Mouse (Mus musculus) CH12.LX (cell line): ENCODE data around the gene Ddah1. TPM values are rescaled to one million over a fixed set of nuclear protein-coding genes. Genes with fewer than 3 reads are reported as not detected.

Experiments
- DNase-seq: peaks from one replicate; pipeline ENCODE4 v3.0.0-alpha.2; 2013; ENCODE audit errors: extremely low read depth
- H3K27ac ChIP-seq: 2 replicates; pipeline ENCODE4 v1.5.1; 2012; ENCODE audit warnings: low read depth, mild to moderate bottlenecking, control low read depth, moderate library complexity; ENCODE audit not compliant: insufficient read depth
- H3K27me3 ChIP-seq: replicated peaks from 2 replicates; pipeline ENCODE3; 2012; ENCODE audit warnings: inconsistent platforms
- H3K36me3 ChIP-seq, 2 experiments: replicated peaks in 1 of 2; 2 replicates each; pipeline versions ENCODE3 to v1.6.1; 2012; ENCODE audit warnings: inconsistent platforms in 1 of 2, low read length in 1 of 2, mild to moderate bottlenecking in 1 of 2, mixed read lengths in 1 of 2, moderate library complexity in 1 of 2; ENCODE audit not compliant: control insufficient read depth in 1 of 2, insufficient read depth in 1 of 2
- H3K4me1 ChIP-seq, 2 experiments: 2 replicates each; pipeline ENCODE4 v1.6.1; 2012; ENCODE audit warnings: inconsistent platforms in 1 of 2, moderate library complexity in 1 of 2; ENCODE audit not compliant: insufficient read depth in 2 of 2, control insufficient read depth in 1 of 2
- H3K4me2 ChIP-seq: 2 replicates; pipeline ENCODE4 v1.6.1; 2012; ENCODE audit warnings: low read depth, mild to moderate bottlenecking, control low read depth; ENCODE audit not compliant: poor library complexity, insufficient read depth, severe bottlenecking
- H3K4me3 ChIP-seq, 3 experiments: fragments of 150-350 bp in 1 of 3; sonication (generic) in 1 of 3; replicated peaks in 1 of 3; 2 replicates each; pipeline versions ENCODE3 to v1.5.1; 2011 to 2012; ENCODE audit warnings: low read depth in 2 of 3, low read length in 2 of 3, mild to moderate bottlenecking in 2 of 3, moderate library complexity in 2 of 3, control low read depth in 1 of 3, improper control_type of control experiment in 1 of 3, inconsistent platforms in 1 of 3, mixed read lengths in 1 of 3; ENCODE audit not compliant: poor library complexity in 1 of 3
- H3K79me2 ChIP-seq: replicated peaks from 2 replicates; pipeline ENCODE4 v1.6.1; 2012; ENCODE audit warnings: mild to moderate bottlenecking, moderate library complexity; ENCODE audit not compliant: control insufficient read depth, poor library complexity, insufficient read depth, severe bottlenecking; ENCODE audit errors: extremely low read depth
- H3K9ac ChIP-seq: 2 replicates; pipeline ENCODE4 v1.6.1; 2012; ENCODE audit warnings: low read depth, mild to moderate bottlenecking, control low read depth, moderate library complexity; ENCODE audit not compliant: insufficient read depth
- H3K9me3 ChIP-seq: replicated peaks from 2 replicates; pipeline ENCODE3; 2012; ENCODE audit warnings: low read length, inconsistent platforms, mixed read lengths
- CHD2 ChIP-seq: IDR thresholded peaks from 2 replicates; pipeline ENCODE4 v1.6.1; 2011; ENCODE audit warnings: low read length, improper control_type of control experiment
- E2F4 ChIP-seq: IDR thresholded peaks from 2 replicates; pipeline ENCODE4 v1.6.1; 2011; ENCODE audit warnings: low read depth, low read length, improper control_type of control experiment; ENCODE audit not compliant: insufficient replicate concordance
- EP300 ChIP-seq: IDR thresholded peaks from 2 replicates; pipeline ENCODE4 v1.6.1; 2011; ENCODE audit warnings: low read length, improper control_type of control experiment
- ETS1 ChIP-seq: conservative IDR thresholded peaks from 2 replicates; pipeline ENCODE4 v1.6.1; 2012; ENCODE audit warnings: low read depth, mild to moderate bottlenecking, inconsistent platforms, low read length, improper control_type of control experiment, moderate library complexity
- GABPA ChIP-seq: IDR thresholded peaks from 2 replicates; pipeline ENCODE4 v1.6.1; 2012; ENCODE audit warnings: low read depth, low read length, improper control_type of control experiment, inconsistent platforms; ENCODE audit not compliant: insufficient replicate concordance
- HCFC1 ChIP-seq: IDR thresholded peaks from 2 replicates; pipeline ENCODE4 v1.6.1; 2012; ENCODE audit warnings: low read depth, mild to moderate bottlenecking, inconsistent platforms, low read length, improper control_type of control experiment
- JUN ChIP-seq: IDR thresholded peaks from 2 replicates; pipeline ENCODE4 v1.6.1; 2011; ENCODE audit warnings: low read depth, mild to moderate bottlenecking, low read length, improper control_type of control experiment, moderate library complexity; ENCODE audit not compliant: insufficient read depth
- KAT2A ChIP-seq: IDR thresholded peaks from 2 replicates; pipeline ENCODE4 v1.6.1; 2012; ENCODE audit warnings: low read length, improper control_type of control experiment, inconsistent platforms; ENCODE audit not compliant: insufficient replicate concordance
- MAFK ChIP-seq: IDR thresholded peaks from 2 replicates; pipeline ENCODE4 v1.6.1; 2011; ENCODE audit warnings: low read length, improper control_type of control experiment; ENCODE audit not compliant: insufficient replicate concordance
- MAX ChIP-seq: IDR thresholded peaks from 2 replicates; pipeline ENCODE4 v1.6.1; 2011; ENCODE audit warnings: low read length, improper control_type of control experiment
- MEF2A ChIP-seq: IDR thresholded peaks from 2 replicates; pipeline ENCODE4 v1.6.1; 2014; ENCODE audit warnings: low read depth, mild to moderate bottlenecking, inconsistent platforms, low read length, improper control_type of control experiment, borderline replicate concordance
- MXI1 ChIP-seq: IDR thresholded peaks from 2 replicates; pipeline ENCODE4 v1.6.1; 2011; ENCODE audit warnings: mild to moderate bottlenecking, low read depth, low read length, improper control_type of control experiment
- MYC ChIP-seq: IDR thresholded peaks from 2 replicates; pipeline ENCODE4 v1.6.1; 2011; ENCODE audit warnings: low read depth, mild to moderate bottlenecking, improper control_type of control experiment, low read length
- NELFE ChIP-seq: IDR thresholded peaks from 2 replicates; pipeline ENCODE4 v1.6.1; 2011; ENCODE audit warnings: low read depth, low read length, improper control_type of control experiment
- RAD21 ChIP-seq: IDR thresholded peaks from 2 replicates; pipeline ENCODE4 v1.6.1; 2011; ENCODE audit warnings: low read depth, mild to moderate bottlenecking, low read length, improper control_type of control experiment, moderate library complexity
- SIN3A ChIP-seq: IDR thresholded peaks from 2 replicates; pipeline ENCODE4 v1.6.1; 2012; ENCODE audit warnings: low read length, improper control_type of control experiment, inconsistent platforms
- SMC3 ChIP-seq: IDR thresholded peaks from 2 replicates; pipeline ENCODE4 v1.6.1; 2011; ENCODE audit warnings: low read depth, low read length, improper control_type of control experiment
- TCF12 ChIP-seq: IDR thresholded peaks from 2 replicates; pipeline ENCODE4 v1.6.1; 2014; ENCODE audit warnings: low read depth, mild to moderate bottlenecking, inconsistent platforms, low read length, improper control_type of control experiment
- USF1 ChIP-seq: IDR thresholded peaks from 2 replicates; pipeline ENCODE4 v1.6.1; 2014; ENCODE audit warnings: low read depth, mild to moderate bottlenecking, inconsistent platforms, low read length, improper control_type of control experiment
- ZMIZ1 ChIP-seq: IDR thresholded peaks from 2 replicates; pipeline ENCODE4 v1.6.1; 2012; ENCODE audit warnings: low read depth, mild to moderate bottlenecking, inconsistent platforms, low read length, improper control_type of control experiment
- ZNF384 ChIP-seq: IDR thresholded peaks from 2 replicates; pipeline ENCODE4 v1.6.1; 2012; ENCODE audit warnings: low read depth, low read length, improper control_type of control experiment, inconsistent platforms
- dilution Hi-C: fragments of 300-500 bp; cut with MboI; formaldehyde crosslinking; loops from 2 replicates; pipeline ENCODE4 v1.14.3; 2020; ENCODE audit warnings: low sequenced_read_pairs; ENCODE audit not compliant: extremely low pct_unique_long_range_greater_than_20kb, extremely low pct_ligation_motif_present
- in situ Hi-C: fragments of 300-500 bp; cut with MboI; formaldehyde crosslinking; loops from 3 replicates; pipeline ENCODE4 v1.14.3; 2019; ENCODE audit warnings: low sequenced_read_pairs, low pct_ligation_motif_present, low pct_unique_long_range_greater_than_20kb, mixed read lengths
- polyA plus RNA-seq: library from polyadenylated mRNA; unstranded; fragments of >175 nt; gene quantifications from 2 replicates; pipeline ENCODE4 v1.2.1, GENCODE M21; 2012; ENCODE audit warnings: low read depth; ENCODE audit not compliant: insufficient read length
- total RNA-seq, 2 experiments: library from RNA; depleted of rRNA; stranded (reverse); fragments of 300-350 nt in 1 of 2; fragments of >200 nt in 1 of 2; gene quantifications; 2 replicates each; pipeline ENCODE4 v1.2.3; 2012 to 2014

The Ddah1 gene
- total and polyA plus RNA-seq, 3 experiments: not detected

DNA sequence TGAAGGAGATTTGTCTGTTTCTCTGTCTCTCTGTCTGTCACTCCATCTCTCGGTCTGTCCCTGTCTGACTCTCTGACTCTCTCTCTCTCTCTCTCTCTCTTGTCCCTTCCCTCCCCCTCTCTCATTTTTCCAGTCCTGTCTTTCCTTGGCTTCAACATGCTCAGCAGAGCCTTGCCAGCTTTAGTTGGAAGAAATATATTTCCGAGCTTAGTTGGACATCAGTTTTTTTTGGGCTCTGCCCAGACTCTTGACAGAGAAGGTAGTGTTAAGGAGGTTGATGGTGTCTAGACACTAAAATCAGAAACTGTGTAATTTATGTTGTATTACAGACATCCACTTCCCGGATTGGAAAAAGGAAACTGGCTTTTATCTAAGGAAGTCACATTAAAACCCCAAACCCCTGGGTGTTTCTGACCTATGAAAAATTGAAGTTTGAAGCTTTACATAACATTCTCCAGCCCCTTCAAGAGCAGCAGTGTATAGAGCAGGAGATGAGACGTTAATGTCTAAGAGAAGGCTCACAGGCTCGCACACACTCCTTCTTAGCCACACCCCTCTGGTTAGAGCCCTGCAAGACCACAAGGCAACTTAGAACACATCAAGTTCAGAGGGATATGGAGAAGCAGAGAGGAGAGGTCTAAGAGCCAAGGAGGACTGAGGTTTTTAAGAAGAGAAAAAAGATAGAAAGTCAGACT is 21.0 kb downstream of the Ddah1 start:
- Histone ChIP-seq H3K9me3 (no peaks in the 10 kb centered on the region), H3K4me3 (no peak overlapping the region), H3K79me2 (no peaks in the 10 kb centered on the region), H3K4me2 (no peak overlapping the region), H3K9ac (no peak overlapping the region), H3K4me1 (no peaks in the 10 kb centered on the region), H3K27ac (no peak overlapping the region), H3K36me3 (no peaks in the 10 kb centered on the region), H3K27me3 (no peaks in the 10 kb centered on the region)
- in situ Hi-C loops (no loop called here), dilution Hi-C loops (no loop called here)
- no peak for TF ChIP-seq MXI1
- no peak for TF ChIP-seq MEF2A
- TF ChIP-seq TCF12: no peak
- TF ChIP-seq ZMIZ1: no peak
- no peak for TF ChIP-seq MAFK
- no peak for TF ChIP-seq ZNF384
- no peak for TF ChIP-seq NELFE
- TF ChIP-seq EP300: no peak
- TF ChIP-seq MYC: no peak
- no peak for TF ChIP-seq CHD2
- TF ChIP-seq HCFC1: no peak
- no peak for TF ChIP-seq USF1
- no peak for TF ChIP-seq SIN3A
- TF ChIP-seq MAX: no peak
- TF ChIP-seq SMC3: no peak
- no peak for TF ChIP-seq E2F4
- TF ChIP-seq GABPA: no peak
- no peak for TF ChIP-seq ETS1
- no peak for TF ChIP-seq RAD21
- DNase-seq: no peak

DNA sequence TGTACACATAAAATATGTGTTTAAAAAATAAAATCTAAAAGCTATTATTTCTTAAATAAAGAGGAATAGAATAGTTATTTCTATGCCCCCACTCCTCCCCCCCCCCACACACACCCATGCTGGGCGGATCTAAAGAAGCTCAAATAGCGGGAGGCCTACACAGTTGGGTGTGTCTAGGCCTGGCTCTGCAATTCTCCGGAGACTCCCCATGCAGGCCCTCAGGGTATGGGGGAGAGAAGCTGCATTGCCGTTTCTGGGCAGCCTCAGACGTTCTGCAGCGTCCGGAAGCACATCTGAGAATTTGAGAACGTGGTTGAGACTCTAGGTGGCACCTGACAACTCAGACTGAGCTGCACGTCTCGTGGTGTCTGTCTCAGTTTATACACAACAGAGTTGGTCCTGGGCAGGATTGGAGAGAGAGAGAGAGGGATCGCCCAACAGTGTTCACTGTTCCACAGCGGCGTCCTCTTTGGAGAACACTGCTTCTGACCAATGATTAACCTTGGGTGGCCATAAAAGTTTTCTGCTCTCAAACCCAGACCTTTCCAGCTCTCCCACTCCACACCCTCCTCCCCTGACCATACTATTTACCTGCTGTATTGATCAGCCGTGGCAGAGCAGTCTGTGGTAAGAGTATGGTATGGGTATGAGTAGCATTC is 22.4 kb downstream of the Ddah1 start:
- Histone ChIP-seq H3K4me3 (no peak overlapping the region), H3K4me2 (no peak overlapping the region), H3K9ac (no peak overlapping the region), H3K4me1 (no peaks in the 10 kb centered on the region), H3K36me3 (no peaks in the 10 kb centered on the region), H3K27ac (no peak overlapping the region), H3K79me2 (no peaks in the 10 kb centered on the region)
- no peak for DNase-seq
- dilution Hi-C loops: no loop called here
- TF ChIP-seq JUN: no peak
- TF ChIP-seq KAT2A: no peak
- TF ChIP-seq MAX: no peak
- TF ChIP-seq MYC: no peak
- TF ChIP-seq, all 38 proteins: peak for 0
- no peaks in the 10 kb centered on the region for H3K27me3 ChIP-seq
- no peaks in the 10 kb centered on the region for H3K9me3 ChIP-seq
- in situ Hi-C loops: no loop called here
